Mouse (Mus musculus): ENCODE results near the gene 1700034J05Rik. TPM values are rescaled to one million over a fixed set of nuclear protein-coding genes. Genes with fewer than 3 reads are reported as not detected.

The 1700034J05Rik gene
- total RNA-seq, 2 experiments from 2014 or later: not detected

- intact Hi-C loops (cut with DNase I): no loop called here
- no peak for DNase-seq (ENCODE audit: low spot score in 2 of 2)
Measured at GRCm38 (mm10) chr6:146939026-146939425, 15.2 kb downstream of the 1700034J05Rik start.

- no peak for DNase-seq (ENCODE audit: low spot score in 2 of 2)
- intact Hi-C loops (cut with DNase I): no loop called here
Measured at GRCm38 (mm10) chr6:146935957-146936356, 18.3 kb downstream of the 1700034J05Rik start.

- intact Hi-C loops (cut with DNase I): no loop called here
- DNase-seq (ENCODE audit: low spot score in 2 of 2): no peak
Measured at GRCm38 (mm10) chr6:146933123-146933522, 21.1 kb downstream of the 1700034J05Rik start.

GRCm38 (mm10) chr6:146929031-146929430 lies 25.2 kb downstream of the 1700034J05Rik start:
- intact Hi-C loops (cut with DNase I): no loop called here
- no peak for DNase-seq (ENCODE audit: low spot score in 2 of 2)

GRCm38 (mm10) chr6:146928108-146928507 lies 26.1 kb downstream of the 1700034J05Rik start:
- intact Hi-C loops (cut with DNase I): no loop called here
- DNase-seq (ENCODE audit: low spot score in 2 of 2): no peak

- DNase-seq (ENCODE audit: low spot score in 2 of 2): no peak
- intact Hi-C loops (cut with DNase I): no loop called here
Measured at GRCm38 (mm10) chr6:146926415-146926980, 27.7 kb downstream of the 1700034J05Rik start.

- intact Hi-C loops (cut with DNase I): no loop called here
- no peak for DNase-seq (ENCODE audit: low spot score in 2 of 2)
Measured at GRCm38 (mm10) chr6:146918341-146918740, 35.9 kb downstream of the 1700034J05Rik start.

GRCm38 (mm10) chr6:146917396-146917795 lies 36.8 kb downstream of the 1700034J05Rik start:
- intact Hi-C loops (cut with DNase I): no loop called here
- no peak for DNase-seq (ENCODE audit: low spot score in 2 of 2)

- intact Hi-C loops (cut with DNase I): no loop called here
- DNase-seq (ENCODE audit: low spot score in 2 of 2): no peak
Measured at GRCm38 (mm10) chr6:146915808-146916207, 38.4 kb downstream of the 1700034J05Rik start.

- intact Hi-C loops (cut with DNase I): no loop called here
- DNase-seq (ENCODE audit: low spot score in 2 of 2): no peak
Measured at GRCm38 (mm10) chr6:146913489-146914198, 40.6 kb downstream of the 1700034J05Rik start.

GRCm38 (mm10) chr6:146912835-146913488 lies 41.3 kb downstream of the 1700034J05Rik start:
- no peak for DNase-seq (ENCODE audit: low spot score in 2 of 2)
- intact Hi-C loops (cut with DNase I): no loop called here

- intact Hi-C loops (cut with DNase I): no loop called here
- no peak for DNase-seq (ENCODE audit: low spot score in 2 of 2)
Measured at GRCm38 (mm10) chr6:146910801-146911200, 43.4 kb downstream of the 1700034J05Rik start.

GRCm38 (mm10) chr6:146909725-146910489 lies 44.3 kb downstream of the 1700034J05Rik start:
- DNase-seq (ENCODE audit: low spot score in 2 of 2): no peak

GRCm38 (mm10) chr6:146908801-146909200 lies 45.4 kb downstream of the 1700034J05Rik start:
- intact Hi-C loops (cut with DNase I): no loop called here
- no peak for DNase-seq (ENCODE audit: low spot score in 2 of 2)

More at GRCm38 (mm10) chr6:146909725-146910489, 44.3 kb downstream of the 1700034J05Rik start:
- intact Hi-C loops (cut with DNase I): no loop called here

GRCm38 (mm10) chr6:146907795-146908190 lies 46.4 kb downstream of the 1700034J05Rik start:
- no peak for DNase-seq (ENCODE audit: low spot score in 2 of 2)
- intact Hi-C loops (cut with DNase I): no loop called here

- no peak for DNase-seq (ENCODE audit: low spot score in 2 of 2)
- intact Hi-C loops (cut with DNase I): no loop called here
Measured at GRCm38 (mm10) chr6:146907061-146907794, 47.0 kb downstream of the 1700034J05Rik start.

- DNase-seq (ENCODE audit: low spot score in 2 of 2): no peak
- intact Hi-C loops (cut with DNase I): no loop called here
Measured at GRCm38 (mm10) chr6:146906000-146906786, 48.0 kb downstream of the 1700034J05Rik start.

- intact Hi-C loops (cut with DNase I): no loop called here
Measured at GRCm38 (mm10) chr6:146904707-146905106, 49.5 kb downstream of the 1700034J05Rik start.

More at GRCm38 (mm10) chr6:146904707-146905106, 49.5 kb downstream of the 1700034J05Rik start:
- DNase-seq (ENCODE audit: low spot score in 2 of 2): no peak

All from left cerebral cortex, postnatal 14 days (tissue).